Mouse (Mus musculus): ENCODE measurements at regions not wholly inside any gene's neighbourhood (a gene's known extent, or its start where the extent isn't known, plus 50 kb on each side); places are given as distances from the start of the nearest gene placed in this dataset.
"Not testable (repeated sequence)": the region's sequence is repeated elsewhere in the genome, so short reads cannot be mapped to it uniquely, and the experiment has no call there.

DNA sequence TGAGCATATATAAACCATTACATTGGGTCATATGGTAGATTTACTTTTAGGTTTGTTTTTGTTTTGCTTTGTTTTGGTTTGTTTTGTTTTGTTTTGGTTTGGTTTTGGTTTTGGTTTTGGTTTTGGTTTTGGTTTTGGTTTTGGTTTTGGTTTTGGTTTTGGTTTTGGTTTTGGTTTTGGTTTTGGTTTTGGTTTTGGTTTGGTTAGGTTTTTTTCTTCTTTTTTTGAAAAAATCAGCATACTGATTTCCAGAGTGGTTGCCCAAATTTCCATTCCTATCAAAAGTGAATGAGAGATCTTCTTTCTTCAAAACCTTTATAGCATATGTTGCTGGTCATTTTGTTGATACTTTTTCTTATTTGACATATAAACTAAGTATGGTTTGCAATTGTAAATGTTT, 444.0 kb downstream of the Arl4a start:
- not testable (repeated sequence) for DNase-seq (ENCODE audit: low spot score)

DNA sequence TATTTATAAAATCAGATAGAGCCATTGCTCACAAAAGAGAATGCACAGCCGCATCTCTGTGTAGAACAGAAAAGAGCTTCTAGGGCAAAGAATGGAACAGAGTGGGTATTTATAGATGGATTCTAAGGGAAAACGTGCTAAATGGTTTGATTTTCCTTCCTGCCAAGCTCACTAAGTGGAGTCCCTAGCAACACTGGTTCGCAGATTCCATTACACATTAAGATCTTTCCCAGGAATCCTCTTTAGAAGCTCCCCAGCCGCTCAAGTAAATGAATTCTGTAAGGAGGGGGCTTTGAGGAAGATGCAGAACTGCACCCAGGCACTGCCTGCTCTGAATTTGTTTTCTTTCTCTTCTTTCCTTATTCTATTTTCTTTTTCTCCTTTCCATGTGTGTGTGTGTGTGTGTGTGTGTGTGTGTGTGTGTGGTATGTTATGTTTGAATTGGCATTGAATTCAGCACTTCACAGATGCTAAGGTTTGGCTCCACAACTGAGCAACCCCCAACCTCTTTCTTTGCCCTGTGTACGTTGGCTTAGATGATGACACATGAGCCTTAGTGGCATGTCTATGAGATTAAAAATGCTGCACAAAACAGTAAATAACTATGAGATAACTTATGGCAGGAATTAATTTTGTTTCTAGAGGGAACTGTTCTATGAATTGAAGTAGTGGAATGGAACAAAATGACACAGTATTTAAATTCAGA, 450.5 kb downstream of the Arl4a start:
- no peak for DNase-seq (ENCODE audit: low spot score)

DNA sequence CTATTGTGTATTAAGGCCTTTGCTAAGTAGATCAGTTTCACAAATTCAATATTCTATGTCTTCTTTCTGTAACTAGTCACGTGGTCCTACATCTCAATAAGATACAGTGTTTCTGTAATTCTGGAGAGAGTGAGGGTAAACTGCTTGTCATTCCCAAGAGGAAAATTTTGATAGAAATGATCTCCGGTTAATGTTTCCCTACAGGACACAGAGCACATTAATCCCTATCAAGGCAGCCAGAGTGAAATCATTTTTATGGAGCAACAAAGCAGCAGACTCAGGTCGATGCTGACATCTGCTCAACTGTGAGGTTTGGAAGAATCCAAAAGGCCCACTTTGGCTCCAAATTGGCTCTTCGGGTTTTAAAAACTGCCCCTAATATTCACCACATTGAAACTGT, 451.7 kb downstream of the Arl4a start:
- DNase-seq (ENCODE audit: low spot score), result no peak

- no peak for DNase-seq (ENCODE audit: low spot score)
These were observed 460.2 kb downstream of the Arl4a start for GRCm38 (mm10) chr12:39577610-39578009.

DNA sequence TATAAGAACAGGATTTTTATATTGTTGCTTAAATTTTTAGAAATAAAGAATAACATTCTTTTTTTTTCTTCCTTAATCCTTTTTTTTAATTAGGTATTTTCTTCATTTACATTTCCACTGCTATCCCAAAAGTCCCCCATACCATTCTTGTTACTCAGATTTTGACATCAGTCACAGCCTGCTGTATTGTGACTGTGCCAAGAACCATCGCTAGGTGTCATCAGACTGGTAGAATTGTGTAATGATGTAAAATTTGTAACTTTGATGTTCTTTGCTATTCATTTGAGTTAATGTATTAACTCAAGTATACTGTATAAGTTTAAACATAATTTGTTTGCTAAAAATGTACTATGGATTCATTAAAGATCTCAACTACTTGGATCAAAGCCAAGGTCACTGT, 465.0 kb downstream of the Arl4a start:
- DNase-seq (ENCODE audit: low spot score), result no peak

DNA sequence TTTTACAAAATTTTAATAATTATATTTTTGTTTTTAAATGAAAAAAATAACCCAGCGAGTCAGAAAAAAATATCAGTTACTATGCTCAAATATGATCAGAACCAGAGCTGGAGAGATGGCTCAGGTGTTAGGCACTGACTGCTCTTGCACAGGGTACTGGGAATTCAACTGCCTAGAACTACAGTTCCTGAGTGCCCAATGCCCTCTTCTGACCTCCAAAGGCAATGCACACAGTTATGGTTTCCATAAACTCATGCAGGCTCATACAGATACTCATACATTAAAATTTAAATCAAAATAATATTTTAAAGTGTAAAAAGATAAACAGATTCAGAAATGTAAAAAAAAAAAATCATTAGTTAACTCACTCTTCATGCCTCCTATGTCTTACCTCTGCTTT, 465.7 kb downstream of the Arl4a start:
- DNase-seq (ENCODE audit: low spot score), result no peak

- no peak for DNase-seq (ENCODE audit: low spot score)
These were observed 476.9 kb downstream of the Arl4a start for GRCm38 (mm10) chr12:39560734-39561446.

DNA sequence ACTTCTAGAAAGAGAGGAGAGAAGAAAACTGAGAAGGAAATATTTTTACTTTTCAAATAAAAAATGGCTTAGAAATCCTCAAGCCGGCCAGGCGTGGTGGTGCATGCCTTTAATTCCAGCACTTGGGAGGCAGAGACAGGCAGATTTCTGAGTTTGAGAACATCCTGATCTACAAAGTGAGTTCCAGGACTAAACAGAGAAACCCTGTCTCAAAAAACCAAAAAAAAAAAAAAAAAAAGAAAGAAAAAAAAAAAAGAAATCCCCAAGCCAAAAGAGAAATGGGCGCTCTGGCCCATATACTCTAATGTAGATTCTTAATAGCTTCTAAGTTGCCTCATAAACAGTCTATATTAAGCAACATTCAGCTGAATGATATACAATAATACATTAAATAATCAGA, 479.3 kb downstream of the Arl4a start:
- no peak for DNase-seq (ENCODE audit: low spot score)

DNA sequence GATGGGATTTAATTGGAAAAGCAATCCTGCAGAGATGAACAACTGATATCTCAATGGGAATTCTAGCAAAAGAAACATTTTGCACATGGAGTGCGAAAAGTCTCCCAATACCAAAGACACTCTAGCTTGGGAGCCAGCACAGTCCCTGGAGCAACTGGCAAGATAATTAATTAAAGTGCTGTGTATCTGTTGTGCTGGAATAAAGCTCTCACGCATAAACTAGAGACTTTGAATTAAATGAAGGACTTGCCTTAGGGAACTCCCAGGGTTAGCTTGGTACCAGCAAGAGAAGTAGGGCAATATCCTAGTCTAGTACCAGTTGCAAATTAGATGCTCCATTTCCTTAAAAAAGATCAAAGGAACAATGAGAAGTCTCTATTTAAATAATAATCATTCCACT, 501.5 kb downstream of the Arl4a start:
- no peak for DNase-seq (ENCODE audit: low spot score)

- no peak for DNase-seq (ENCODE audit: low spot score)
These were observed 509.7 kb downstream of the Arl4a start for GRCm38 (mm10) chr12:39528121-39528520.

GRCm38 (mm10) chr12:39527216-39527600, 510.6 kb downstream of the Arl4a start:
- DNase-seq (ENCODE audit: low spot score), result no peak

DNA sequence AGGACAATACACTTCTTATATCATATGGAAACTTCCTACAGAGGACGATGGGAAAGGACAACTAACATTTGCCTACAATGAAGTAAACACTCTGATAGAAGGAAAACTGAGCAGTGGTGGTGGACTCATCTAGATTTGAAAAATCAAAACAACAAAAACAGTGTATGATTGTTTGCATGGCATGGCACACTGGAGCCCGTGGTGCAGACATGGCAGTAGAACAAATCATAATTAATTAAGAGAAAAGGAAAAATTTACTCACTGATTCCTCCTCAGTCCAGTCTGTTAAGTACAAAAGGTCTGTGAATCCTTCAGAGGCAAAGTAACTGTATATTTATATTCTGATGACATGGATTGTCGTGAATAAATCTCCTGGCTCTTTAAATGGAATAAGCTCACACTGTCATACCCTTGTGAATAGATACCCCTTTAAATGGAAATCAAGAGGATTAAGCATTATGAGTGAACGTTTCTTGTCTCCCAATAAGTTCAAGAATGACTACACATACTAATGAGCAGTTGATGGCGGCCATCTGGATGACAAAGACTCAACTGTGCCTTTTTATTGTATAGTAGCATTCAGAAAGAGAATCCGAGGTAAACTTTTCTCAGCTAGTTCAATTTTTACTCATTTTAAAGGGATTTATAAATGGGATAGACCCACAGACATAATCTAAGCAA, 511.1 kb downstream of the Arl4a start:
- DNase-seq (ENCODE audit: low spot score), result no peak

DNA sequence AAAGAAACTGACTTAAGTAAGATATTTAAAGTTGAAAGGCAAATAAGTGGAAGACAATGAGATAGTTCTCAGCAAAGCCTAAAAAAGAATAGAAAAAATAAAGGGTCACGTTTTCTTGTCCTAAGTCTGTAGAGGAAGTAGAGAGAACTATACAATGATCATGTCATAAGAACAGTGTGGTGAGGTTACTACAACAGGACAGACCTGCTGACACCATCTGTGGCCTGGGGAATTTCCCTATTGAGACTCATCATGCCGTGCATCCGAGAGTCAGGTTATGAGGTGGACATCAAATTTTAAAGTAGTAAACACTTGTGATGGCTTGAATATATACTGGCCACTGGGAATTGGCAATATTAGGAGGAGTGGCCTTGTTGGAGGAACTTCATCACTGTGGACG, 522.1 kb downstream of the Arl4a start:
- no peak for DNase-seq (ENCODE audit: low spot score)

GRCm38 (mm10) chr12:39510855-39511254, 527.0 kb downstream of the Arl4a start:
- DNase-seq (ENCODE audit: low spot score), result no peak

DNA sequence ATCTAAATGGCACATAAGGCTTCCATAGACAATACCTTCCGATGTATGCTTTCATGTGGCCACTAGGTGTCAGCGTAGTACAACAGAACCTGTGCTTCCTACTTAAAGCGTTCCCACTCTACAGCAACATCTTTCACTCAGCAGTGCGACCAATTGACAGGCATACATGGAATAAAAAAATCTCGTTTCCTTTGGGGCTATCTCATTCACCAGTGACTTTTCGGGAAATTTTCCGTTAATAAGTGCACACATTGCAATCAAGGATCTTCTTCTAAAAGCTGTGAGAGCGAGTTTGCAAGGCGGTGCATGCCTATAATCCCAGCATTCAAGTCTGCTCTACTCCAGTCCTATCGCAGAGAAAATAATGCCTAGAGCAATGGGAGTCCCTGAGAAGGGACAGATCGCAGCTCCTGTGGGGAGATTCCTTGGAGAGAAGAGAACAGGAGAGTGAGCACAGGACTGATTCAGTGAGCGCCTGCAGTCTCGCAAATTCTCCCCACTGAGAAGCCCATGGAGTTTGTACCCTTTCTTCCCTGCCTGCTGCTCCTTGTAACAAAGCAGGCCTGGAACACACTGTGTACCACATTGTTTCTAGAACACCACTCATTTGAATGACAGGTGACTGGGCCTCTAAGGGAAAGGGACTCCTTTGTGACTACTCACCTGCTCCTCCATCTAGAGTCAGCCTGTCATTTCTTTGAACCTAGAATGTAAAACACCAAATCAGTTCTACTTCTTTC, 527.6 kb downstream of the Arl4a start:
- DNase-seq (ENCODE audit: low spot score), result no peak

- no peak for DNase-seq (ENCODE audit: low spot score)
These were observed 541.6 kb downstream of the Arl4a start for GRCm38 (mm10) chr12:39496203-39496602.

DNA sequence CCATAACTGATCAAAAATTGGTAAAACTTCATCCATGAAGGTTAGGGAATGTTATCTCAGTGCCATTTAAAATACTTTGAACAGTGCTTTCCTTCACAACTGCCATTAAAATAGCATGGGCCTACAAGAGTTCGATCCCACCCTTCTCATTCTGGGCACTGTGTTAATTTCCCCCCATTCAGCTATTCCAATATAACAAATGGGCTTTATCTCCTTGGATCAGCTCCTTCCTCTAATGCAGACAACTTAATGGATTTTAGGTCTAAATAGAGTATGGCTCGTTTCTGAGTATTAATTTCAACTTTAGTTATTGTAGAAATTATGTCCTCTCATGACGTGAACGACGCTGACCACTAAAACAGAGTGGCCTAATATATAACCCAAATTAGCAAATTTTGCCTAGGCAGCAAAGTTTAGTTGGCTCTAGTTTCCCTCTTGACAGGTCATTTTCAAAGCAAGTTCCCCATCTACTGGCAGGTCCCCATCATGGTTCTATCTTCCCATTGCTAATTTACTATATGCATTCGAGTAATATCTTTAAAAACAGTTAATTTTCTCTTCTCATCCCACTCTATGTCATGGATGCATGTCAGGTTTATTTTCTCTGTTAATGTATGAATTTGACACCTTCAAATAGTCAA, 544.1 kb downstream of the Arl4a start:
- no peak for DNase-seq (ENCODE audit: low spot score)

GRCm38 (mm10) chr12:39493114-39493513, 544.7 kb downstream of the Arl4a start:
- no peak for DNase-seq (ENCODE audit: low spot score)

- DNase-seq (ENCODE audit: low spot score), result no peak
These were observed 564.8 kb downstream of the Arl4a start for GRCm38 (mm10) chr12:39472984-39473383.

All from ovary, postnatal 10 days (tissue).